In the genomic region with DNA sequence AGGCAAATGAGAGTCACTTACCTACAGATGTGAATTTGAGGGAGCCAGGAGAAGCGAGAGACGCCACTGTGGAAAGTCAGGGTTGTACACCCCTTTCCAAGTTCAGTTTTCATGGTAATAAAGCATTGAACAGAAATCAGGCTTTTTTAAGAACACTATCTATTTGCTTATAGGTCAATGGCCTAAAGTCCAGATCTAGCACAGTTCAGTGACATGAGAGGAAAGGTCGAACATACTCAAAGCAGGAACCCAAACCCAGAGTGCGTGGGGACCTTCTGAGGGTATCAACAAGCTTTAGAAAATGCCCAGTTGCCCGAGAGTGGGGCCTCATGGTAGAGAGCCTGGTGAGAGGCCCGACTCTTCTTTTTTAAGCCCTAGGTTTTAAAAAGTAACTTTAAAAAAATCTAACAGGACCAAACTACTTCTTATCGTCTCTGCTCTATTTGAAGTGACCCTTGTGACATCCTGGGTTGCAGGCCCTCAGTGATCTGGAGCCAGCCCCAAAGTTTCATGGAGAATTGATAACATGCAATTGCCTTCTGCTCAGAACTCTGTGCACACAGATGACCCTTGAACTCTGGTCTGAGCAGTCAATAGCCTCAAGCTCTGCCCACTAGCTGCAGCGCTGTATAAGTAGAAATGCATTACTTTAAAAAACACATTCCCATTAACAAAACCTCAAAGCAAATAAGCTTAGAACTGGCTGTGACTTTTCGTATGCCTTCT, we compare ENCODE assay signal across 19 mouse cellular contexts. TPM values are rescaled to one million over a fixed set of nuclear protein-coding genes. Genes with fewer than 3 reads are reported as not detected.
"Had no signal": no experiment of that assay in that cellular context is flagged by ENCODE, and none has a peak within 500 bp of the region (broad histone marks: within the 10 kb centered on the region; RNA-seq: fewer than 3 reads in every experiment).

A gene (minus strand): TSS at position 121 of the 726 bp plus-strand sequence.

- H3K27ac ChIP-seq: kidney, embryonic 15.5 days; limb, embryonic 10.5 days; midbrain, embryonic 10.5 days; midbrain, embryonic 15.5 days; stomach, embryonic 15.5 days had no signal

- H3K4me3 ChIP-seq: kidney, embryonic 15.5 days; limb, embryonic 10.5 days; midbrain, embryonic 10.5 days; midbrain, embryonic 15.5 days; stomach, embryonic 15.5 days had no signal

- H3K4me2 ChIP-seq: kidney, embryonic 15.5 days; midbrain, embryonic 15.5 days; stomach, embryonic 15.5 days had no signal

- H3K4me1 ChIP-seq: kidney, embryonic 15.5 days; limb, embryonic 10.5 days; midbrain, embryonic 15.5 days; stomach, embryonic 15.5 days had no signal

- ATAC-seq: midbrain, embryonic 15.5 days had no signal

- H3K9me3 ChIP-seq: kidney, embryonic 15.5 days; limb, embryonic 10.5 days; midbrain, embryonic 10.5 days; midbrain, embryonic 15.5 days; stomach, embryonic 15.5 days had no signal

- DNase-seq: kidney, adult 11 months; kidney, postnatal 14 days; lung, postnatal 4 days; right cerebral cortex, postnatal 14 days; thymus, adult 2 months; thymus, postnatal 25 days had no signal

- H3K36me3 ChIP-seq: kidney, embryonic 15.5 days; limb, embryonic 10.5 days; midbrain, embryonic 10.5 days; midbrain, embryonic 15.5 days; stomach, embryonic 15.5 days had no signal

- H3K9ac ChIP-seq: kidney, embryonic 15.5 days; midbrain, embryonic 15.5 days; stomach, embryonic 15.5 days had no signal

- H3K27me3 ChIP-seq: kidney, embryonic 15.5 days; midbrain, embryonic 15.5 days; stomach, embryonic 15.5 days had no signal

RNA-seq across cellular contexts. Expression of the gene that starts here (rescaled TPM):
- total RNA-seq: layer of hippocampus, adult 8-10 months; left cerebral cortex, adult 18-20 months; left cerebral cortex, postnatal 14 days; megakaryocyte, adult 5-6 weeks had no signal
- polyA plus RNA-seq: large intestine, adult 2 months; limb, embryonic 10.5 days; limb, embryonic 14.5 days; midbrain, embryonic 10.5 days; midbrain, embryonic 15.5 days; neural tube, embryonic 14.5 days; spleen, adult 2 months had no signal
